Mouse (Mus musculus) ES-Bruce4 (cell line): ENCODE results near the gene Mtrf1l.

Experiments used
- CTCF ChIP-seq: IDR thresholded peaks from one replicate; pipeline ENCODE4 v1.8.1; 2011; ENCODE audit warnings: low read depth, low read length
- EP300 ChIP-seq: IDR thresholded peaks from 2 replicates; pipeline ENCODE4 v1.6.1; 2011; ENCODE audit warnings: low read depth, low read length; ENCODE audit not compliant: insufficient read depth
- POLR2A ChIP-seq: IDR thresholded peaks from one replicate; pipeline ENCODE4 v1.8.1; 2011; ENCODE audit warnings: low read length; ENCODE audit not compliant: insufficient read depth

DNA sequence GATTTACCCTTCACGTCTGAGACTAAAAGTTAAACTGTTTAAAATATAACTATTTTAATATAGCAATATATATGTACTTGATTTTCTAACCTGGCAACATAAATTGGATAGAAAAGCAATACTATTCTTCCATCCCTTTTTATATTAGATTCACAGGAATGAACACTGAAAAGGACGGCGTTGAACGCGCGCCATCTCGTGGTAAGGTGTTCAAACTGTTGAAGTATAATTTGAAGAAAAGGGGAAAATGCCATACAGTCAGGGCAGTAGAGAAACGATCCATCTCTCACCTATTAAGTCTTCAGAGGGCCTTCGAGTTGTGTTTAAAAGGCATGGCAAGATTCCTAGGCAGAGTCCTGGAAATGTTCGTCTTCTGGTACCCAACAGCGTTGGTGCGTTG lies 33.1 kb downstream of the Mtrf1l start:
- TF ChIP-seq POLR2A (no peak), CTCF (no peak), EP300 (no peak)
